Mouse (Mus musculus): ENCODE data around the gene Cldnd2.
A peak's percentile ranks its signal among the peaks of the same experiment; 100 is the strongest.

Gene Cldnd2

GRCm38 (mm10) chr7:43448246-43448645 is 7.7 kb downstream of the Cldnd2 start:
- DNase-seq = no peak

GRCm38 (mm10) chr7:43449811-43450210 is 9.2 kb downstream of the Cldnd2 start:
- no peak for DNase-seq

- no peak for DNase-seq
These were observed 11.1 kb downstream of the Cldnd2 start for GRCm38 (mm10) chr7:43451726-43452125.

DNA sequence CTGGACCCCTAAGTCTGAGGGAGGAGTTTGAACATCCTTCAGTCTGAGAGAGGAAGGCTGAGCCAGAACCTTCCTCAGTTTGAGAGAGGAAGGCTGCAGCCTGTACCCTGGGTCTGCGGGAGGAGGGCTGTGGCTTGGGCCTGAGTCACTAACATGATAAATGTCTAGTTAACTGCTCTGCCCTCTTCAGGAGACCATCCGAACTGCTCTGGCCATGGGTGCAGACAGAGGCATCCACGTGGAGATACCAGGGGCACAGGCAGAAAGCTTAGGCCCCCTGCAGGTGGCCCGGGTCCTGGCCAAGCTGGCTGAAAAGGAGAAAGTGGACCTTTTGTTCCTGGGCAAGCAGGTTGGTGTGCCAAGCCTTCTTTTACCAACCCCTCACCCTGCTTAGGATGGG is 12.0 kb downstream of the Cldnd2 start:
- DNase-seq = peak in 1 of 2 experiments; percentile 53

GRCm38 (mm10) chr7:43453599-43454355 is 13.2 kb downstream of the Cldnd2 start:
- DNase-seq = no peak

GRCm38 (mm10) chr7:43454371-43454770 is 13.8 kb downstream of the Cldnd2 start:
- DNase-seq = no peak

- no peak for DNase-seq
These were observed 22.3 kb downstream of the Cldnd2 start, which contains the start of gene Vsig10l for GRCm38 (mm10) chr7:43462851-43463250. Vsig10l (plus strand) TSS chr7:43463151.

DNA sequence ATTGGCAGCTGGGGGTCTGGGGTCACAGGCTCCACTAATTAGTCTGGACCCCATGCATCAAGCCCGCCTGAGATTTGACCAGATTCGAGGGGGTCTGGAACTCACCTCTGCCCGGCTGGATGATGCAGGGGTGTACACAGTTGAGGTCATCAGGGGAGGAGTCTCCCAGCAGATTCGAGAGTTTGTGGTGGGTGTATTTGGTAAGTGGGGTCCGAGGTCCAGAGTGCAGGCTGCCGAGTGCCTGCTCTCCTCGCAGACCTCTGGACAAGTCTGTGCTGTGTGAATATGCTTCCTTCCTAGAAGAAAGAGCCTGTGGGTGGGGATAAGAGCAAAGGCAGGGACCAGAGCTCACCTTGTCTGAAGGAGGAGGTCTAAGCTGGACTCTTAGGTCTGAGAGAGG is 23.4 kb downstream of the Cldnd2 start:
- DNase-seq = no peak

DNA sequence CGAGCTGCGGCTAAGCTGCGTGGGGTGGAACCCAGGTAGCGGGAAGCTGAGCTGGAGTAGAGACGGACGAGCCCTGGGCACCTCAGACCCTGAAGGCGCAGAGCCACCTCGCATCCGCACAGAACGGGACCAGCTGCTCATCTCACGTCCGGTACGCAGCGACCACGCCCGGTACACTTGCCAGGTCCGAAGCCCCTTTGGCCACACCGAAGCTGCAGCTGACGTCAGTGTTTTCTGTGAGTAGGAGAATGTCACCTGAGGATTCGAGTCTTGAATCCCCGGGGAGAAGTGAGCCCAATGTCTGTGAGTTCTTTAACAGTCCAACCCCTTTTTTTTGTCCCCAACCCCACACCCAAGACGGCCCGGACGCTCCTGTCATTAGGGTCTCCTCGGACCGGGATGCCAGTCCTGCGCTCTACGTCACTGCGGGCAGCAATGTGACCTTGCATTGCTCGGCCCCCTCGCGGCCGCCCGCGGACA is 24.3 kb downstream of the Cldnd2 start:
- no peak for DNase-seq

- DNase-seq = peak; percentile 94 to 95
These were observed 24.9 kb downstream of the Cldnd2 start for GRCm38 (mm10) chr7:43465344-43466098.

GRCm38 (mm10) chr7:43466099-43466694 is 25.6 kb downstream of the Cldnd2 start:
- peak; percentile 90 to 92 for DNase-seq

GRCm38 (mm10) chr7:43470373-43470772 is 29.8 kb downstream of the Cldnd2 start:
- DNase-seq = peak in 1 of 2 experiments; percentile 45

DNA sequence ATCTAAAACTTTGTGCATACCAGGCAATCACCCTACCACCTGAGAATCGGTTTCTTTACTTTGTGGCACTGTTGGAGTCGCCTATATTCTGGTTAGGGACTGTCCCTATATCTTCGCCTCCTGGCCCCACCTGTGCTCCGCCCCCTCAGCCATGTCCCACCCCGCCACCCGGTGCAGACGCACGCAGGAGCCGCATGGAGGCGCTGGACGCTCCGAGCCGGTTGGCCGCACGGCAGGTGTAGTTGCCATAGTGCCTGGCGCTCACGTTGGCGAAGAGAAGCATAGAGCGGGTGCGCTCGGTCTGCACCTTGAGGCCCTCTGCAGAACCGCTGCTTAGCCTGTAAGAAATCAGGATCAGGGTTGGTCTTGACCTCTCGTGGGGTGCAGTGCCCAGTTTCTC is 35.1 kb downstream of the Cldnd2 start:
- peak in 1 of 2 experiments; percentile 40 for DNase-seq

GRCm38 (mm10) chr7:43476376-43476775 is 35.8 kb downstream of the Cldnd2 start:
- no peak for DNase-seq

- DNase-seq = no peak
These were observed 40.6 kb downstream of the Cldnd2 start for GRCm38 (mm10) chr7:43481191-43481590.

DNA sequence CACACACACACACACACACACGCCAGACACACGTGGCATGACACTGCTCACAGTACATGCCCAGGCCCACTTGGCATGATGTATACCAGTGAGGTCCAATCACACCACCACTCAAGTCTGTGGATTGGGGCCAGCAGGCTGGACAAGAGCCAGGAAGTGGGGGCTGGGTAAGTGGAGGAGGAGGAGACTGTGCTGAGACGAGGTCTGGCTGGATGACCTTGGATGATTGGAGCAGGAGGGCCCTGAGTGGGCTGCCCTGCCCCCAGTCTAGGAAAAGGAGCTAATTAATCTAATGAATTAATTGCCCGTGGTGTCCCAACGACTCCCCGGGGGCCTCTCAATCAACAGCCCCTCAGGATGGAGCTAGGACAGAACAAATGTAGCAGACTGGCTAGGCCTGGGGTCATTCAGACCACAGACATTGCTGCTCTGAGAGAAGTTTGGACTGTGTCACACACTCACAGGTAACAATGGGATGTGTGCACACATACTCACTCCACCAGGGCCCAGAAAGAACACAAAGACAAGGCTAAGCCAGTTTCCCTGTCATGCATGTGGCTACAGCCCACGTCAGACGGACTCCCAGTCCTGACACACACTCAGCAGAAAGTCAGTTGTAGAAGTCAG is 41.6 kb downstream of the Cldnd2 start:
- DNase-seq = peak; percentile 40 to 51

DNA sequence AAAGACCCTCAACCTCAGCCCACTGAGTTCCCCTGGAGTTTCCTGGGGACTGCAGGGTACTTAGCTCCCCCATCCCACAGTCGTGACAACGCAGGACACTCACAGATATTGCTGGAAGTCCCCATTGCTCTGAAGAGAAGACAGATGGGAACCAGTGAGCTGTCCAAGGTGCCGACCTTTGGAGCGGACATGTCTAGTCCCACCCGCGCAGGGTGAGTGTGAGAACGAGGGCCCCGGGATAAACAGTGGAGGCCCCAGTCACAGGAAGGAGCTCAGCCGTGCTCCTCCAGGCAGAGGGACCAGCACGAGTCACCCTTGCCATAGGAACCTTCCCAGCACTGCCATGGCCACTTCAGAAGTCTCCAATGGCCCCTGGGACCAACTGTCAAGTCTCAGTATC is 42.7 kb downstream of the Cldnd2 start:
- DNase-seq = no peak

DNA sequence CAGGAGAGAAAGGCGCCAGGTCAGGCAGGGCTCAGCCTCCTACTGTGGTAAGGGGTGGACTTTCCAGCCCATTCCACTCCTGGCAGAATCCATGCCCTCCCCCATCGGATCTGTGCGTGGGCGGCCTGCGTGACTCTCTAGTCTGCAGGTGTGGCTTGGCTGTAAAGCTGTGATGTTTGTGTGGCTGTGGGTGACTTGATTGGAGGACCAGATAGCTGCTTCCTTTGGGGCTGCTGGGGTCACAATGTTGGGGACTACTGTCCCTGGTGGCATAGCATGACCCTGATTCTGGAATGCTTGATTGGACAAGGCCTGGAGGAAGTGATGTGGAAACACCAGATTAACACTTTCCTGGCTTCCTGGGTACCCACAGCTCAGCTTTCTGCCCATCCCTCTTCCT is 48.1 kb downstream of the Cldnd2 start:
- no peak for DNase-seq

DNA sequence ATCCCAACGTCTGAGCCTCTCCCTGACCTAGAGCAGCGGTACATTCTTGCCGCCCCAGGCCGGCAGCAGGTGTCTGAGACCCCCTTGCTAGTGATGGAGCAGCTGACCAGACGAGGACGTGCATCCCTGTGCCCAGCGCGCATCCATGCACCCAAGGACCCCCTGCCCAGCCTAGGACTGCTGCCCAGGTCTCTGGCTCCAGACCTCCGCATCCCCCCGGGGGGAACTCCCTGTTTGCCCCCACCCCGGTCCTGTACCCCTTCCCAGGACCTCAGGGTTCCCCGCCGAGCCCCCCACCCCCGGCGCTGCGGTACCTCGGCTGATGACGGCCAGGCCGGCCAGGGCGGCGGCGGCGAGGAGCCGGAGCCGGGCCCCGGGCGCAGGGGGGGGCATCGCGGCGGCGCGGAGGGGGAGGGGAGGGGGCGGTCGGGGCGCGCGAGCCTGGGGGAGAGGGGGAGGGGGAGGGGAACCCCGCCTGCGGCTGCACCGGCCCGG is 49.1 kb downstream of the Cldnd2 start, which contains the start of gene Iglon5:
TSS of gene Iglon5 (minus strand) at position 445 of the 495 bp plus-strand sequence.
- no peak for DNase-seq

GRCm38 (mm10) chr7:43490182-43490584 is 49.6 kb downstream of the Cldnd2 start:
- peak in 1 of 2 experiments; percentile 18 for DNase-seq

GRCm38 (mm10) chr7:43490861-43491260 is 50.3 kb downstream of the Cldnd2 start:
- DNase-seq = no peak

All from lung, postnatal 4 days (tissue).